Mouse (Mus musculus) kidney, postnatal 14 days (tissue): ENCODE measurements around the gene Gm9903.

ENCODE experiments used
- DNase-seq: peaks from one replicate; pipeline ENCODE4 v3.0.0; 2022; ENCODE audit warnings: mixed read lengths

Gene Gm9903

DNA sequence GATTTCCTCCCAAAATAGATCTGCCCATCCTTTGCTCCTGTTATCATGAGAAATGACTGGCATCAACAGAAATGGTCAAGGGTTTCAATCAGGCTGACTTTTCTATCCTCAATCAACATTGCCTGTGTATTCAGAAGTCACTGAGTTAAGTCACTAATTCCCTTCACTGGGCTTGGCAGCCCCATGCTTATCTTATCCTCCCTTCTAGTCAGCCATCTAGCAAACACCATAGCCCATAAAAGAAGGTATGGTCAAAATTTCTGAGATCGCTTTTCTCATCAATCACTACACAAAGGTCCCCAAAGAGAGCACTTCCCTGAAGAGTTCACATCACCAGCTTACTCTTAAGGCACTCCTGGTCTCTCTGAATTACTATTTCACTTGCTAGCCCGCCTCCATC is 21.3 kb downstream of the Gm9903 start:
- no peak for DNase-seq

DNA sequence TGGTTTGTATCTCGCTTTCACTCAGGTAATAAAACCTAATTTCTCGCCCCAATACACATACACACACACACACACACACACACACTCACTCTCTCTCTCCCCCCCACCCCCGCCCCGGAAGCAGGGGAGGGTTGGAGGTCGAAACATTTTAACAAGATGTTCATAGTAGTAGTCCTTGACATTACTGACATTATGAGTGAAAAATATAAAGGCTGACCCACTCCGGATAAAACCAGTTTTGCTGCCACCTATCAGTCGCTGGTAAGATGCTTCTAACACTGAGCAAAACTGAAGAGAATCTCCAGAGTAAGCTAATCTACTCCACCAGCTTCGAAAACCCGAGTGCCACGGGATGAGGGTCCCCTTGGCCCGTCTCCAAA is 21.8 kb downstream of the Gm9903 start:
- no peak for DNase-seq

DNA sequence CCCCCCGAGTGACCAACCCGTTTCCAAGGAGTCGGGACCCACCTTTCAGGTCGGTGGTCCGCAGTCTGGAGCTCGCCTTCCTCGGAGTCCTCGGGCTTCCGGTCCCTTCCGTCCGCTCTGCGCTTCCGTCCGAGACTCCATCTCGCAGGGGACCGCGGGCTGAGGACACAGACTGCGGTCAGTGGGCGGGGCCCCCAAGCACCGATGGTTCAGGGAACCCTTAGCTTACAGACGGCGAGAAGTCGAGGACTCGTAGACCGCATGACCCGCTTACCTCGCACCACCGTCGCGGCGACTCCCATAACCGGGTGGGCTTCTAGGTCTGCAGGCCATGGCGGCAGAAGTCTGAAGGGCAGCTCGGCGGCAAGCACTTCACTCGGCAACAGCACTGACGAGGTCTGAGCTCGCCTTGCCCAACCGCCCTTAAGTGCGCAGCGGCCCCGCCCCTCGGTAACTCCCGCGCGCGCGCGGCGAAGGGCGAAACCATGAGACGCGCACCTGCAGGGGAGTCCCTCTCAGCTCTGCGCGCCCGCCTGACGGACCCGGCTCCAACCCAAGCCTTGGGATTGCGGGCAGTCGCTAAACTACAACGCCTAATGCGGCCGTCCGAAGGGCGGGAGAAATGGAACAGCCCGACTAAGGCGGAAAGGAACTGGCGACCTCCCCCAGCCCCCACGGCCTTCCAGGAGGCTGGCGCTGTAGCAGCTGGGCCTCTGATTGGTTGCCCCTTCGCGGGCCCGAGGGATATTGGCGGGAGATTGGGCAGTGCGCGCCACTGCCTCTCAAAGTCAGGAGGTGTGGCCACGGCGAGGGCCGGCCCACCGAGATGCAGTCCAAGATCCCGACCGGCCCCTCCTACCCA is 22.4 kb downstream of the Gm9903 start, which contains the start of gene Slbp:
Gene Slbp, minus strand, starts transcription at position 654 of the 862 bp plus-strand sequence.
- peak; percentile 98 for DNase-seq

GRCm38 (mm10) chr5:33652783-33653173 is 23.1 kb downstream of the Gm9903 start:
- no peak for DNase-seq

DNA sequence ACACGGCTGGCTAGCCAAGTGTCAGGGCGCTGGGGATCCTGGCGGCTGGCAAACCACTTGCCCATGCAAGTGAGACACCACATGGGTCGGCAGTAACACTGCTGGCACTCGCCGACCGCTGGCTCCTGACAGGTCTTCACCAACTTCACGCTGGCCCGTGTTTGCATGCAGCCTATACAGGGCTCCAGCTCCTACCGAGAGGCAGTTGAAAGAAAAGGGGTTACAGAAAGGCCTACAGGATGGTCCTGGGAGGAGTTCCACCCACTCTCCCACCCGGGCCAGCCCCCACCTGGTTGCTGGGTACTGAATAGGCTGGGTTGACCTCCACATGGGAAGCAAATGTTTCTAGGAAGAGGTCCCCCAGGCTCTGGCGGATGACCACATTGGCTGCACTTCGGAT is 24.7 kb downstream of the Gm9903 start:
- no peak for DNase-seq

DNA sequence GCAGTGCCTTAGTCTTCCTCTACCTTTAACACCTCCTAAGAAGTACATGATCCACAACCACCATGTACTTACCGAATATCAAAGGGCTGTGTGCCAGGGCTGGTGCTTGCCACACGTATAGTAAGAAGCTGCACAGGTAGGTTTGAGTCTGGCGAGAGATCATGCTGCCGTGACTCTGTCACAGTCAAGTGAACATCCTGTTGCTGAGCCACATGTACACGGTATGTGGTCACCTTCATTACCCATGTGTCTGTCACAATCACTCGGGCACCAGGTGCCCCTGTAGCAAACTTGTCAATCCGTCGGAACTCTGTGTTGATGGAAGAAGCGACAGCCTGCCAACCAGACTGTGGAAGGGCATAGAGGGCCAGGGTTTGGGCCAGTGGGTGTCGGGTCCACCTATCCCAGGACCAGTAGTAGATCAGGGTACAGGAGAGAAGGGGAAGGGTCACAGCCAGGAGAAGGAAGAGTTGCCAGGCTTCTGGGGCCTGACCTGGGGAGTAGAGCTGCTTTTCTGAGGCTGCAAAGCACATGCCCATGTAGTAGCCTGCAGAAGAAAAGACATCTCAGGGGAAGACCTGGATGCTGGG is 25.6 kb downstream of the Gm9903 start:
- no peak for DNase-seq

DNA sequence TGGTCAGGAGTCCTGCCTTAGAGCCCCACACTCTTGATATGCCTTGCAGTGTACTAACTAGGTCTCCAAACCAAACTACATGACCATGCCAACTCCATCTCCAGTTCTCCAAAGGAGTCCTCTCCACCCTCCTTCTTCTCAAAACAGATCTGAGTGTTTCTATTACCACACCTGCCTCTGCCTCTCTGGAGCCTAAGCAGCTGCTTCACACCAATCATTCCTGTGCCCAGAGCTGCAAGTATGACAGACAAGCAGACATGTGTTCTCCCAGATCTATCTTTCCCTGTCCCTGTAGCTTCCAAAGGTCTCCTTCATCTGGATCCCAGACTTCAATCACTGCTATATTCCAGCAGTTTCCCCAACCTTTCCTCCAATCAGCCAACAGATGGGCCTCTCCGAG is 27.0 kb downstream of the Gm9903 start:
- DNase-seq, result no peak

GRCm38 (mm10) chr5:33657251-33657786 is 27.6 kb downstream of the Gm9903 start:
- no peak for DNase-seq

GRCm38 (mm10) chr5:33657787-33658663 is 28.3 kb downstream of the Gm9903 start, which contains the start of the genes Tacc3 and Tmem129:
Gene Tacc3 (plus strand): TSS chr5:33658128.
Gene Tmem129 (minus strand): TSS chr5:33658416.
- peak; percentile 99 for DNase-seq

GRCm38 (mm10) chr5:33658664-33659050 is 28.9 kb downstream of the Gm9903 start:
- DNase-seq, result no peak

GRCm38 (mm10) chr5:33668223-33668622 is 38.5 kb downstream of the Gm9903 start:
- DNase-seq, result peak; percentile 37

DNA sequence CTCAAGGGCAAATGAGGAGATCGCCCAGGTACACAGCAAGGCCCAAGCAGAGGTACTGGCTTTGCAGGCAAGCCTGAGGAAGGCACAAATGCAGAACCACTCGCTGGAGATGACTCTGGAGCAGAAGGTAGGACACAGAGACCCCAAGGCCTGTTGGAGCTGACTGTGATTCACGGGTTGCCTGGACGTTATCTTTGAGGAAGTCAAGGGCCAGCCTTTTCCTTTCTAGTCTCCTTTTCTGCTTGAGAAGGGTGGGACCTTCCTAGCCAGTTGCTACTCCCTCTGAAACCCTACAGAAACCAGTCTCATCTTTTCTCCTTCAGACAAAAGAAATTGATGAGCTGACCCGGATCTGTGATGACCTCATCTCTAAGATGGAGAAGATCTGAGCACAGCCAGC is 41.9 kb downstream of the Gm9903 start:
- DNase-seq, result no peak

GRCm38 (mm10) chr5:33674439-33674838 is 44.7 kb downstream of the Gm9903 start:
- DNase-seq, result no peak

- DNase-seq, result peak; percentile 78
Observed at GRCm38 (mm10) chr5:33675964-33676363, 46.2 kb downstream of the Gm9903 start.

DNA sequence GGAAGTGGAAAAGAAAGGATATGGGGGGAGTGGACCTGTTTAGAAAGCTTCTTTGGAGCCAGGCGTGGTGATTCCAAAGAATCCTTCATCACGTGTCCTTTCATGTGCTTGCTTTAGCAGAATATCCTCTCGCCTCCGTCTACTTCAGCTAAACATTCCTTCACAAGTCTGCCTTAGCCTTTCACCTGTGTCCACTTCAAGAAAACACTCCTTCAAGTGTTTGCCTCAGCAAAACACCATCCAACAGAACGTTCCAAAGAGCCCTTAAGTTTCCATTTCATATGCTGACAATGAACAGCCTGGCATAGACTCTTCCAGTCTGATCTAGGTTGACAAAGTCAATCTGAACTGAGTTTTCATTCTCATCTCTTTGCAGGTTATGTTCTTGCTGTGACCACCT is 48.5 kb downstream of the Gm9903 start:
- no peak for DNase-seq

- no peak for DNase-seq
Observed at GRCm38 (mm10) chr5:33681044-33681443, 51.3 kb downstream of the Gm9903 start.
